Mouse (Mus musculus) MEL (cell line): ENCODE data around the gene Arid1a. TPM values are rescaled to one million over a fixed set of nuclear protein-coding genes. Genes with fewer than 3 reads are reported as not detected.

Source experiments
- DNase-seq: peaks from one replicate; pipeline ENCODE4 v3.0.0; 2011; ENCODE audit warnings: low read depth, low spot score
- H3K27ac ChIP-seq: 2 replicates; pipeline ENCODE4 v1.5.1; 2012; ENCODE audit warnings: low read depth, mild to moderate bottlenecking, control low read depth, low read length, moderate library complexity; ENCODE audit not compliant: control insufficient read depth
- H3K27me3 ChIP-seq, 2 experiments: fragments of 150-350 bp in 1 of 2; sonication (generic) in 1 of 2; 2 replicates each; pipeline ENCODE4 v1.6.1; 2012; ENCODE audit warnings: low read length in 2 of 2, mild to moderate bottlenecking in 2 of 2, improper control_type of control experiment in 1 of 2, moderate library complexity in 1 of 2; ENCODE audit not compliant: insufficient read depth in 2 of 2, control insufficient read depth in 1 of 2
- H3K36me3 ChIP-seq, 2 experiments: 2 replicates each; pipeline ENCODE4 v1.6.1; 2012 to 2014; ENCODE audit warnings: low read length in 2 of 2, improper control_type of control experiment in 1 of 2, inconsistent platforms in 1 of 2, mild to moderate bottlenecking in 1 of 2; ENCODE audit not compliant: insufficient read depth in 2 of 2, control insufficient read depth in 1 of 2
- H3K4me1 ChIP-seq, 2 experiments: fragments of 150-350 bp in 1 of 2; sonication (generic) in 1 of 2; 2 replicates each; pipeline ENCODE4 v1.6.1; 2012; ENCODE audit warnings: low read length in 2 of 2, improper control_type of control experiment in 1 of 2, mild to moderate bottlenecking in 1 of 2; ENCODE audit not compliant: insufficient read depth in 2 of 2, control insufficient read depth in 1 of 2
- H3K4me3 ChIP-seq, 2 experiments: fragments of 150-350 bp in 1 of 2; sonication (generic) in 1 of 2; 2 replicates each; pipeline ENCODE4 v1.5.1; 2012; ENCODE audit warnings: low read depth in 2 of 2, low read length in 2 of 2, mild to moderate bottlenecking in 2 of 2, moderate library complexity in 2 of 2, control low read depth in 1 of 2, improper control_type of control experiment in 1 of 2; ENCODE audit not compliant: control insufficient read depth in 1 of 2, insufficient read depth in 1 of 2
- H3K79me2 ChIP-seq: 2 replicates; pipeline ENCODE4 v1.6.1; 2012; ENCODE audit warnings: mild to moderate bottlenecking, low read length, moderate library complexity; ENCODE audit not compliant: control insufficient read depth, poor library complexity, insufficient read depth
- H3K9ac ChIP-seq: 2 replicates; pipeline ENCODE4 v1.6.1; 2012; ENCODE audit warnings: low read depth, mild to moderate bottlenecking, control low read depth, low read length, moderate library complexity; ENCODE audit not compliant: control insufficient read depth, poor library complexity, severe bottlenecking
- H3K9me3 ChIP-seq: fragments of 150-350 bp; sonication (generic); replicated peaks from 2 replicates; pipeline ENCODE4 v1.6.1; 2012; ENCODE audit warnings: mild to moderate bottlenecking, low read length, improper control_type of control experiment, moderate library complexity; ENCODE audit not compliant: insufficient read depth
- CHD2 ChIP-seq: IDR thresholded peaks from 2 replicates; pipeline ENCODE4 v1.6.1; 2011; ENCODE audit warnings: low read length, improper control_type of control experiment
- E2F4 ChIP-seq: IDR thresholded peaks from 2 replicates; pipeline ENCODE4 v1.6.1; 2011; ENCODE audit warnings: low read depth, low read length, improper control_type of control experiment, borderline replicate concordance
- ELF1 ChIP-seq: IDR thresholded peaks from 2 replicates; pipeline ENCODE4 v1.6.1; 2014; ENCODE audit warnings: low read depth, mild to moderate bottlenecking, inconsistent platforms, low read length, improper control_type of control experiment, moderate library complexity
- ETS1 ChIP-seq: IDR thresholded peaks from 2 replicates; pipeline ENCODE4 v1.6.1; 2012; ENCODE audit warnings: low read depth, mild to moderate bottlenecking, inconsistent platforms, low read length, improper control_type of control experiment, moderate library complexity
- GABPA ChIP-seq: IDR thresholded peaks from 2 replicates; pipeline ENCODE4 v1.6.1; 2012; ENCODE audit warnings: low read depth, mild to moderate bottlenecking, inconsistent platforms, low read length, improper control_type of control experiment, moderate library complexity
- GATA1 ChIP-seq: IDR thresholded peaks from 2 replicates; pipeline ENCODE4 v1.6.1; 2011; ENCODE audit warnings: low read depth, low read length, improper control_type of control experiment
- KAT2A ChIP-seq: conservative IDR thresholded peaks from 2 replicates; pipeline ENCODE4 v1.6.1; 2012; ENCODE audit warnings: low read depth, low read length, improper control_type of control experiment, inconsistent platforms
- MAZ ChIP-seq: IDR thresholded peaks from 2 replicates; pipeline ENCODE4 v1.6.1; 2012; ENCODE audit warnings: low read depth, mild to moderate bottlenecking, inconsistent platforms, low read length, improper control_type of control experiment
- MEF2A ChIP-seq: IDR thresholded peaks from 2 replicates; pipeline ENCODE4 v1.6.1; 2014; ENCODE audit warnings: low read depth, mild to moderate bottlenecking, inconsistent platforms, low read length, improper control_type of control experiment; ENCODE audit not compliant: poor library complexity, insufficient replicate concordance, severe bottlenecking; ENCODE audit errors: extremely low read depth
- MYB ChIP-seq: IDR thresholded peaks from 2 replicates; pipeline ENCODE4 v1.6.1; 2011; ENCODE audit warnings: mild to moderate bottlenecking, low read depth, low read length, improper control_type of control experiment
- MYC ChIP-seq: IDR thresholded peaks from 2 replicates; pipeline ENCODE4 v1.6.1; 2011; ENCODE audit warnings: low read depth, mild to moderate bottlenecking, low read length, improper control_type of control experiment, moderate library complexity
- NELFE ChIP-seq: IDR thresholded peaks from 2 replicates; pipeline ENCODE4 v1.6.1; 2011; ENCODE audit warnings: low read depth, low read length, improper control_type of control experiment
- POLR2A ChIP-seq, 2 experiments: IDR thresholded peaks; 2 replicates each; pipeline ENCODE4 v1.6.1; 2011 to 2012; ENCODE audit warnings: low read length in 2 of 2, mild to moderate bottlenecking in 2 of 2, control low read depth in 1 of 2, improper control_type of control experiment in 1 of 2, low read depth in 1 of 2, moderate library complexity in 1 of 2; ENCODE audit not compliant: control insufficient read depth in 1 of 2, insufficient read depth in 1 of 2, poor library complexity in 1 of 2
- POLR2AphosphoS5 ChIP-seq: IDR thresholded peaks from 2 replicates; pipeline ENCODE4 v1.6.1; 2012; ENCODE audit warnings: low read depth, borderline replicate concordance, mild to moderate bottlenecking, inconsistent platforms, low read length, moderate library complexity, mixed read lengths
- RAD21 ChIP-seq: IDR thresholded peaks from 2 replicates; pipeline ENCODE4 v1.6.1; 2011; ENCODE audit warnings: mild to moderate bottlenecking, low read depth, low read length, improper control_type of control experiment
- SIN3A ChIP-seq: IDR thresholded peaks from 2 replicates; pipeline ENCODE4 v1.6.1; 2012; ENCODE audit warnings: low read length, improper control_type of control experiment, inconsistent platforms
- TAL1 ChIP-seq: IDR thresholded peaks from 2 replicates; pipeline ENCODE4 v1.6.1; 2012; ENCODE audit warnings: mild to moderate bottlenecking, inconsistent platforms, low read length, moderate library complexity, mixed read lengths
- TBP ChIP-seq: IDR thresholded peaks from 2 replicates; pipeline ENCODE4 v1.8.0; 2011; ENCODE audit warnings: low read depth, low read length, improper control_type of control experiment
- USF2 ChIP-seq, 2 experiments: IDR thresholded peaks; 2 replicates each; pipeline ENCODE4 v1.6.1; 2011 to 2012; ENCODE audit warnings: improper control_type of control experiment in 2 of 2, low read length in 2 of 2, borderline replicate concordance in 1 of 2, inconsistent platforms in 1 of 2, low read depth in 1 of 2, mild to moderate bottlenecking in 1 of 2; ENCODE audit not compliant: insufficient read depth in 1 of 2
- polyA plus RNA-seq, 2 experiments: library from polyadenylated mRNA; stranded (reverse) in 1 of 2; unstranded in 1 of 2; fragments of >175 nt in 1 of 2; fragments of >200 nt in 1 of 2; gene quantifications; 2 replicates each; pipeline versions ENCODE4 v1.2.1 to v1.2.4; 2012; ENCODE audit warnings: low replicate concordance in 2 of 2, low read depth in 1 of 2; ENCODE audit not compliant: insufficient read length in 2 of 2, insufficient read depth in 1 of 2, missing spikeins in 1 of 2
- total RNA-seq: library from RNA; depleted of rRNA; stranded (reverse); fragments of 300-350 nt; gene quantifications from 2 replicates; pipeline ENCODE4 v1.2.3, GENCODE M21; 2012

Gene Arid1a
- total and polyA plus RNA-seq, 3 experiments, result 18.1 to 83.3 (median 70.6) TPM

DNA sequence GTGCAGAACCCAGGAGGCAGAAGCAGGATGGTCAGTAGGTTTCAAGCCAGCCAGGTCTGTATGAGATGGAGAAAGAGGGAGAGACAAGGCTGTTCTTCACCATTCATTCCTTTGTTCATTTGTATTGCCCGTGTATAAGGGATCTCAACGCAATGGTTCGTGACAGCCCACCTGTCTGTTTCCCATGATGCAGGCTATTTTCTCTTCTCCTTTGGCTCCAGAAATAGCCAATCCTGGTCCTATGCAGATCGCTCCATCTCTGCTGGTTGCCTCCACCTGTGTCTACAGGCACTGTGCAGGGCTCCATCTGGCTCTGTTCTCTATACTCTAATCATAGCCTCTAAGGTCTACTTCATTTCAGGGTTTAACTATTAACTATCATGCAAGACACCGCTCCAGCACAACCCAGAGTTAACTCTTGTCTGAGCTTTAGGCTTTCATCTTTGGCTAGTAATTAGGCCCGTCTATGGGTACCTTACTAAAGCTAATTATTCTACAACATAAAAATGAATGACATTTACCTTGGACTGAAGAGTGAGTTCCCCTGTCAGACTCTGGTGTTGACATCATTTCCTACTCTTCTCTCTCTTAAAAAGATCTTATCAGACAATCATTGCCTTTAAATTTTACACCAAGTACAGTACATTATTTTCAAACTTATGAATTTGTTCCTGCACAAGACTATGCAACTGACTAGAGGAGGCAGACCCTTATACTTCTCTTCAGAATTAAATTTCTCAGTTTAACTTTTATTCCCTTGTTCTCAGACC, 45.1 kb downstream of the Arid1a start:
- H3K9ac ChIP-seq, result no peak overlapping the region
- H3K27ac ChIP-seq, result no peak overlapping the region
- H3K9me3 ChIP-seq, result no peaks in the 10 kb centered on the region
- no peak for DNase-seq
- no peak overlapping the region for H3K4me3 ChIP-seq
- TF ChIP-seq MAZ, result no peak
- TF ChIP-seq MEF2A, result no peak
- no peak for TF ChIP-seq POLR2A (IDR thresholded peaks at IDR 0.05; ENCODE audit: control insufficient read depth in 1 of 2, insufficient read depth in 1 of 2, low read depth in 1 of 2, low read length in 2 of 2, poor library complexity in 1 of 2)
- no peak for TF ChIP-seq KAT2A
- TF ChIP-seq MYB, result no peak
- no peak for TF ChIP-seq NELFE
- no peak for TF ChIP-seq MYC
- TF ChIP-seq GATA1, result no peak
- TF ChIP-seq ELF1, result no peak
- TF ChIP-seq POLR2AphosphoS5, result no peak
- TF ChIP-seq CHD2, result no peak
- no peak for TF ChIP-seq GABPA
- no peak for TF ChIP-seq TAL1
- TF ChIP-seq E2F4, result no peak
- no peak for TF ChIP-seq RAD21
- TF ChIP-seq USF2 (IDR thresholded peaks at IDR 0.05; ENCODE audit: borderline replicate concordance in 1 of 2, insufficient read depth in 1 of 2, low read depth in 1 of 2, low read length in 2 of 2), result no peak
- H3K27me3 ChIP-seq, result no peaks in the 10 kb centered on the region
- H3K79me2 ChIP-seq, result peaks cover 6% of the 10 kb centered on the region
- peaks cover 11 to 14% of the 10 kb centered on the region in 2 experiments for H3K4me1 ChIP-seq
- H3K36me3 ChIP-seq, result peaks cover 22 to 43% of the 10 kb centered on the region in 2 experiments

DNA sequence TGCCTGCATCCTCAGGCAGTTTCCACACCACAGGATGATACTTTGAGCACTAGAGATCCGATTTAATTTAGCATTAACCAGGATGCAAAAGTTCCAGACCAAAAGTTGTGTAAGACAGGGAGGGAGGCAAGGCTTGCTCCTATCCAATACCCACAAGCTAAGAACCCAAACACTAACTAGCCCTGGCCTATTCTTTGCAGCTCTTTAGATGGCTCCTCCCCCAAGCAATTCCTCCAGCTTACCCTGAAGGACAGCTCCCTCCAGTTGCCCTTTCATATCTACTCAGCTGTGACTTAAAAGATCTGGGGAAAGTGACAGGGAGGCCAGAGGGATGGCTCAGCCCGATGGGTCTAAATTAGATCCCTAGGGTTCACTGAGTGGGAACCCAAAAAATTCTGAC, 47.2 kb downstream of the Arid1a start:
- H3K27ac ChIP-seq, result no peak overlapping the region
- H3K4me3 ChIP-seq, result no peak overlapping the region
- TF ChIP-seq TBP (no peak), SIN3A (no peak), ETS1 (no peak), GATA1 (no peak)
- no peak for DNase-seq
- H3K4me1 ChIP-seq, result peaks cover 27 to 28% of the 10 kb centered on the region in 2 experiments
- H3K36me3 ChIP-seq, result peaks cover 41% of the 10 kb centered on the region in 2 experiments
- H3K27me3 ChIP-seq, result no peaks in the 10 kb centered on the region
- no peaks in the 10 kb centered on the region for H3K9me3 ChIP-seq
- no peak overlapping the region for H3K9ac ChIP-seq
- H3K79me2 ChIP-seq, result peaks cover 8% of the 10 kb centered on the region; the same call in 1 of the 2 replicates
